Mouse (Mus musculus): Measurements from ENCODE around the gene Olfr1054. TPM values are rescaled to one million over a fixed set of nuclear protein-coding genes. Genes with fewer than 3 reads are reported as not detected.

The Olfr1054 gene
- polyA plus RNA-seq, 1 experiment from 2014 or later: not detected

Other genes with a start within 250 kb of the Olfr1054 start
- not detected in 2 replicates for gene Olfr1037, start 248.0 kb downstream of the Olfr1054 start, polyA plus RNA-seq (2014; fragmentation: Nextera tagmentation; extraction: Ambion mirVana)
- not detected in 2 replicates for gene Olfr1039, start 199.5 kb downstream of the Olfr1054 start, polyA plus RNA-seq (2014; fragmentation: Nextera tagmentation; extraction: Ambion mirVana)
- gene Olfr1040, start 188.7 kb downstream of the Olfr1054 start, polyA plus RNA-seq (2014; fragmentation: Nextera tagmentation; extraction: Ambion mirVana): not detected in 2 replicates
- gene Olfr1042, start 173.6 kb downstream of the Olfr1054 start, polyA plus RNA-seq (2014; fragmentation: Nextera tagmentation; extraction: Ambion mirVana): not detected in 2 replicates
- gene Olfr1043, start 167.9 kb downstream of the Olfr1054 start, polyA plus RNA-seq (2014; fragmentation: Nextera tagmentation; extraction: Ambion mirVana): not detected in 2 replicates
- gene Olfr1044, start 157.6 kb downstream of the Olfr1054 start, polyA plus RNA-seq (2014; fragmentation: Nextera tagmentation; extraction: Ambion mirVana): not detected in 2 replicates
- gene Olfr52, start 149.8 kb downstream of the Olfr1054 start, polyA plus RNA-seq (2014; fragmentation: Nextera tagmentation; extraction: Ambion mirVana): not detected in 2 replicates
- not detected in 2 replicates for gene Olfr1045, start 132.4 kb downstream of the Olfr1054 start, polyA plus RNA-seq (2014; fragmentation: Nextera tagmentation; extraction: Ambion mirVana)
- not detected in 2 replicates for gene Olfr1046, start 116.1 kb downstream of the Olfr1054 start, polyA plus RNA-seq (2014; fragmentation: Nextera tagmentation; extraction: Ambion mirVana)
- not detected in 2 replicates for gene Olfr1047, start 104.0 kb downstream of the Olfr1054 start, polyA plus RNA-seq (2014; fragmentation: Nextera tagmentation; extraction: Ambion mirVana)
- not detected in 2 replicates for gene Olfr1048, start 95.1 kb downstream of the Olfr1054 start, polyA plus RNA-seq (2014; fragmentation: Nextera tagmentation; extraction: Ambion mirVana)
- gene Olfr1049, start 77.1 kb downstream of the Olfr1054 start, polyA plus RNA-seq (2014; fragmentation: Nextera tagmentation; extraction: Ambion mirVana): not detected in 2 replicates
- gene Olfr1051, start 56.3 kb downstream of the Olfr1054 start, polyA plus RNA-seq (2014; fragmentation: Nextera tagmentation; extraction: Ambion mirVana): not detected in 2 replicates
- not detected in 2 replicates for gene Olfr1052, start 43.0 kb downstream of the Olfr1054 start, polyA plus RNA-seq (2014; fragmentation: Nextera tagmentation; extraction: Ambion mirVana)
- gene Olfr1053, start 20.1 kb downstream of the Olfr1054 start, polyA plus RNA-seq (2014; fragmentation: Nextera tagmentation; extraction: Ambion mirVana): not detected in 2 replicates
- not detected in 2 replicates for gene Olfr1055, start 14.9 kb upstream of the Olfr1054 start, polyA plus RNA-seq (2014; fragmentation: Nextera tagmentation; extraction: Ambion mirVana)
- gene Olfr1056, start 27.0 kb upstream of the Olfr1054 start, polyA plus RNA-seq (2014; fragmentation: Nextera tagmentation; extraction: Ambion mirVana): not detected in 2 replicates
- not detected in 2 replicates for gene Olfr1057, start 43.0 kb upstream of the Olfr1054 start, polyA plus RNA-seq (2014; fragmentation: Nextera tagmentation; extraction: Ambion mirVana)
- not detected in 2 replicates for gene Olfr1058, start 53.1 kb upstream of the Olfr1054 start, polyA plus RNA-seq (2014; fragmentation: Nextera tagmentation; extraction: Ambion mirVana)
- not detected in 2 replicates for gene Olfr1061, start 78.6 kb upstream of the Olfr1054 start, polyA plus RNA-seq (2014; fragmentation: Nextera tagmentation; extraction: Ambion mirVana)
- not detected in 2 replicates for gene Olfr1062, start 91.3 kb upstream of the Olfr1054 start, polyA plus RNA-seq (2014; fragmentation: Nextera tagmentation; extraction: Ambion mirVana)
- not detected in 2 replicates for gene Olfr1065, start 115.2 kb upstream of the Olfr1054 start, polyA plus RNA-seq (2014; fragmentation: Nextera tagmentation; extraction: Ambion mirVana)
- not detected in 2 replicates for gene Olfr1066, start 120.8 kb upstream of the Olfr1054 start, polyA plus RNA-seq (2014; fragmentation: Nextera tagmentation; extraction: Ambion mirVana)
- gene Olfr228, start 152.0 kb upstream of the Olfr1054 start, polyA plus RNA-seq (2014; fragmentation: Nextera tagmentation; extraction: Ambion mirVana): not detected in 2 replicates
- gene Olfr1076, start 173.0 kb upstream of the Olfr1054 start, polyA plus RNA-seq (2014; fragmentation: Nextera tagmentation; extraction: Ambion mirVana): not detected in 2 replicates
- not detected in 2 replicates for gene Olfr1079, start 207.0 kb upstream of the Olfr1054 start, polyA plus RNA-seq (2014; fragmentation: Nextera tagmentation; extraction: Ambion mirVana)
- not detected in 2 replicates for gene Olfr1080, start 222.8 kb upstream of the Olfr1054 start, polyA plus RNA-seq (2014; fragmentation: Nextera tagmentation; extraction: Ambion mirVana)